Mouse (Mus musculus) retina, embryonic 14.5 days (tissue): ENCODE measurements at regions not wholly inside any gene's neighbourhood (a gene's known extent, or its start where the extent isn't known, plus 50 kb on each side); places are given as distances from the start of the nearest gene placed in this dataset.
"Not testable (repeated sequence)": the region's sequence is repeated elsewhere in the genome, so short reads cannot be mapped to it uniquely, and the experiment has no call there.

Experiments used
- DNase-seq: peaks from one replicate; pipeline ENCODE4 v3.0.0-alpha.2; 2015; ENCODE audit warnings: low spot score

DNA sequence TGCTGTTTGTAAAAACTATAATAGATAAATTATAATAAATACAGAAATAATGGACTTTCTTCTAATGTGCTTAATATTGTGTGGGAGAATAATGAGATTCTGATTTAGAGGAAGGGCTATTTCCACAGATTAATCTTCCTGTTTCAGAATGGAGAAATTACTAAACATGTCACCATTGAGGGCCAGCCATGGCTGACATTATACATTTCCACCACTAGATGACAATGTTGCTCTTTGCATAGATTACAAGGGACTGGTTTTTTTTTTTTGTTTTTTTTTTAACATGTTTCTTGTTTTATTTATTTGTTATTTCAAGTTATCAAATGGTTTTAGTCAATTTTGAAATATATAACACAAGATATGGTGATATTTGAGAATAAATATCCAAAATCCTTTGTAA lies 435.6 kb upstream of the Klhl1 start:
- peak; percentile 64 for DNase-seq

DNA sequence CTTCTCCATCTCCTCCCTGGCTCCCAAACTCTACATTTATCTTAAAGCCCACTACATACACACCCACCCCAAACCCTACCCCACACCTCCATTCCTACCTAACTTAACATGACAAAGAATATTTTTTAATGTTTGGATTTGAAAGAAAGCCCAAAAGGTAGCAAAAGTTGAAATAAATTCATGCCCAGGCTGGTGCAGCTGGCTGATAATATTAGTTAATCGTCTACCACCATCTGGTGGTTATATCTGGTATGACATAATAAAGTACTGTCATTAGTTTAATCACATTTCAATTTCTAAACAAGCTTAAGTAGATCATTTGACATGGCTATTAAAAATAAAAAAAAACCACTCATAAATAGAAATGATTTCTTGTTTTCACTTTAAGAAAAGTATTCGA lies 389.8 kb upstream of the Klhl1 start:
- peak; percentile 85 for DNase-seq

DNA sequence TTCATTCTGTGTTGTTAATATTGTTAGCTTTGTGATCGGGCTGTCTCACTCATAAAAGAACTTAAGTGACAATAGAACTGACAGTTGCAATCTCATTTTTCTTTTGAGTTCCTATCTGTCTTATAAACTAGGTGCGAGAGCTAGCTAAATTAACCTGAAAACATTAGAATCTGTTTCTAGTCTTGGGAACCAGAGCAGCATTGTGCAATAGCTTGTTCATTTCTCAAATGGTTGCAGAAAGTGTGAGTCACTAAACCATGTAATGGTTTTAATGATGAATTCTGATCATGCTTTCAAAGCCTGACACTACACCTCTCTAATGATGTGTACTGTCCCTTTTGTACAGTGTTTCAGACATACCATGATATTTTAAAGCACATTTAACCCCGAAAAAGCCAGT lies 360.8 kb upstream of the Klhl1 start:
- DNase-seq, result no peak

DNA sequence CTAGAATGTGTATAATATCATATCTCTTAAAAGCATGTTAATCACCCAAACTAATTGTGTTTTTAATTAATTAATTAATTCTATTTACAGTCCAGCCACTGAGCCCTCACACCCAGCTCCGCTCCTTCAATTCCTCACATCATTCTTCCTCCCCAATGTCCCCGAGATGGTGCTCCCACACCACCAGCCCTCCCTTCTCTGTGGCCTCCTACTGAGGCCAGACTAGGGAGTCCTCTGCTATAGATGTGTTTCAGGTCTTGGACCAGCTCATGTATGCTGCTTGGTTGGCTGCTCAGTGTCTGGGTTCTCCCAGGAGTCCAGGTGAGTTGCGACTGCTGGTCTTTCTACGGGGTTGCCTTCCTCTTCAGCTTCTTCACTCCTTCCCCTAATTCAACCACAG lies 353.1 kb upstream of the Klhl1 start:
- DNase-seq, result no peak

- DNase-seq, result no peak
Observed at GRCm38 (mm10) chr14:96838910-96839309, 320.0 kb upstream of the Klhl1 start.

DNA sequence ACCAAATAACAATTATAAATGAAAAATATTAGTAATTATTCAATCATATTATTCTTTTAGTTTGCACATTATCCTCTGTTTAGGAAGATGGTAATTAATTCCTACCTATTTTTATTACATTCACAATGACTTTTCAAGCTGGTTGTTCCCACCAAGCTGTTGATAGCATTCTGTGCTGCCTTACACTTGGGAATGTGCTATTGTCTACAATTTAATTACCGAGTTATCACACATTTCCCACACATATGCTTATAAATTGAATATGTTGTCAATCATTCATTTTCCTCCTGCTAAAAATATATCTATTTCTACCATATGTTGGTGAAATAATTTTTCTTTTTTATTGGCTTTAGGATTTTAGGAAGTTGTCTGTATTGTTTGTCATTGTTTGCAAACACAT lies 306.2 kb upstream of the Klhl1 start:
- no peak for DNase-seq

DNA sequence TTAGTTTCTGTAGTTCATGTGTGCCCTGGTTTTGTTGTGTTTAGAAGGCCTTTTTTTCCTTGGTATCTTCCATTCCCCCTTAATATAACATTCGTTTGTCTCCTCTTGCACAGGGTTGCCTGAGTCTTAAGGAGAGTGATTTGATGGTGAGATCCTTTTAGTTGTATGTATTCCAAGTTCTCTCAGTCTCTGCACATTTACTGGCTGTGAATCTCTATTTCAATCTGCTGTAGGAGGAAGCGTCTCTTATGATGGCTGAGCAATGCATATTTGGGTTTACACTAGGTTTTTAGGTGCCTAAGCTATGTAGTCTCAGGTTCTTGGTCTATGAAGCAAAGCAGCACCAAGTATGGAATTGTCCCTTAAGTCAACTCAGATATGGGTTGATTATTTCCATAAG lies 296.8 kb upstream of the Klhl1 start:
- no peak for DNase-seq

DNA sequence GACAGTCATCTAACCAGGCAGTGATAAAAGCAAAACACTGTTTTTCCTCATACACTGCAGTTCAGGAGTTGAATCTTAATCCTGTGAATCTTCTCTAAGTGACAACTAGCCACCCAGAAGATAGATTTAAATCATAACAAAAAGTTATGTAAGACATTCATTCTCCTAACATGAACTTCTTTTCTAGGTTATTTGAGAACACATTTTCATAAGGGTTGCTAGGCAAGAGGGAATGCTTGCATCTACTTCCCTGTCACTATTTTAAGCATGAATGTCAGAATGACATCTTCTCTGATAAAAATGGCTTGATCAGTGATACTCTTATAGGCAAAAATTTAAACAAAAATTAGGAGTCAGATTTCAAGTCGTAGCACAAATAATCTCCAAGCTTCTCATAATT lies 286.4 kb upstream of the Klhl1 start:
- DNase-seq, result no peak

- DNase-seq, result no peak
Observed at GRCm38 (mm10) chr14:96794806-96795205, 275.9 kb upstream of the Klhl1 start.

GRCm38 (mm10) chr14:96787917-96788316 lies 269.0 kb upstream of the Klhl1 start:
- no peak for DNase-seq

DNA sequence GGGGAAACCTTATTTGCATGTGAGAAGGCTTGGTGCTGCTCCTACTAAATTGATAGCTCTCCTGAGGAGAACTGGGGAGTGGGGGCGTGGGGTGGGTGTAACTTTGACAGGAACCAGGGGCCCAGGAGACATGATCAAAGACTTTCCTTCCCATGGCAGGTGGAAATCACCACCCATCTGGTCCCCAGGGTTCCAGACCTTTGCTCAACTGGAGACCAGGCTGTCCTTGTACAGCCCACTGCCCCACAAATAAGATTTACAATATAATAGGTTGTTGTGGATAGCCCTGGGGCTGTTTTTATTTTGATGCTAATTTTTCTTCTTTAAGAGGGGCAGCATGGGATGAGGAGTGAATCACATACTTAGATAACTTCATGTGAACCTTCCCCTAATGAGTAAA lies 268.4 kb upstream of the Klhl1 start:
- no peak for DNase-seq

- no peak for DNase-seq
Observed at GRCm38 (mm10) chr14:96775801-96776200, 256.9 kb upstream of the Klhl1 start.

DNA sequence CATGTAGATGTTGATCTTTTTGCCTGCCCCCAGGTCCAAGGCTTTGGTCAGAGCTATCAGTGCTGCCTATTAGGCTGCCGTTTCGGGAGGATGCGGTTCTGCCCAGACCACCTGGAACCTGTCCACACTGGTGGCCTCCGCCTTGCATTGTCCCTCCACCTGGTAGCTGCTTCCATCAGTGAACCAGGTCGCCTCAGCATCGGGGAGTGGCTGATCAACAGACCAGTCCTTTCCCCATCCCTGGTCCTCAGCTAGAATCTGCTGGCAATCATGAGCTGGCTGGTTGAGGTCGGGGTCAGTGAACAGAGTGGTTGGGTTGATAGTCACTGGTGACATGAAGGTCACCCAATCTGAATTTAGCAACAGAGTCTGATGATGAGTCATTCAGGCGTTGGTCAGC lies 241.7 kb upstream of the Klhl1 start:
- no peak for DNase-seq

DNA sequence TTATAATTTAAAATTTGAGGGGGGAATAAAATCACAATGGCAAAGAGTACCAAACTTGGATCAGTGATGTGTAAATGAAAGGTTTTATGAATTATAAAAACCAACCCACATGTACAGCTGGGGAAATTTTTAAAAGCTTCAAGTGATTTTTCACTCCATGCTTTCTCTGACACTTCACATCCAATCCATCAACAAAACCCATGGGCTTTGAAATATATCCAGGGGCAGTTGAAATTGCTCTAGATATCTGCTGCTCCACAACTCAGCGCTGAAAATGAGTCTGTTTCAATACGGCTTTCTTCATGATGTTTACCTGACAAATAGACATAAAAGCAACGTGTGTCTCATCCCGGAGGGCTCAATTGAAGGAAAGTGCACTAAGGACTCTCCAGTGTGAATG lies 214.3 kb upstream of the Klhl1 start:
- peak; percentile 62 for DNase-seq

DNA sequence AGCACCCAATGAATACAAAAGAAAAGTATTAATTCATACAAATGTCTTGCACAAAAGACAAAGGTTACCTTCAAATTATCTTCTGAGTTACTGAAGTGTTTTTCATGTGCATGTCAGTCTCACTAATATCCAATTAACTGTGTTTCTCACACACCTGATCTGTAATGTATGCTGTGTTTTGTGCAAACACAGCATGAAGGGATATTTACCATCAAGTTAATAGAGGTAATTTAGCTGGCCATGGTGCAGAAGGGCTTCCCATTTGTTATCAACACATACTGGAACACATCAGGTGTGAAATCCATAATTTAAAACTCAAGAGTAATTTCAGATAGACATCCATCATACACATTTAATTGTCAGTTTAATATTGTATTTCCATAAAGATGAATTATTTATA lies 178.2 kb upstream of the Klhl1 start:
- DNase-seq, result no peak

- no peak for DNase-seq
Observed at GRCm38 (mm10) chr14:96690923-96691322, 172.0 kb upstream of the Klhl1 start.

GRCm38 (mm10) chr14:96683943-96684342 lies 165.0 kb upstream of the Klhl1 start:
- DNase-seq, result no peak

DNA sequence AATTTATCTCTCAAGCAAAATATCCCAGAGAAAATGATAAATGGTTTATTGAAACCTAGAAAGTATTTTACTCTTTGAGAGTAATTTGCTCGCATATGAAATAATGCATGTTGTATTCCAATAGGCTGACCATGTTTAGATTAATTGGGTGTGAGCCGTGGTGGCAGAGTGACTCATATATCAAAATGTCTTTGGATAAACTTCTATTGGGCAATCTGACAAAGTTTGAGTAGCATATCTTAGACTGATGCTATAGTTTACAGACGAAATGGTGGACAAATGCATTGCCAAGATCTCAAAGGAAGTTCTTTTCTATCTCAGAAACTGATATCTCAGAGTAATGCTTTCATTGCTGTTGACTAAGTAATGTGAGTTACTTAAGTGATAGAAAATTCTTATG lies 162.8 kb upstream of the Klhl1 start:
- no peak for DNase-seq

DNA sequence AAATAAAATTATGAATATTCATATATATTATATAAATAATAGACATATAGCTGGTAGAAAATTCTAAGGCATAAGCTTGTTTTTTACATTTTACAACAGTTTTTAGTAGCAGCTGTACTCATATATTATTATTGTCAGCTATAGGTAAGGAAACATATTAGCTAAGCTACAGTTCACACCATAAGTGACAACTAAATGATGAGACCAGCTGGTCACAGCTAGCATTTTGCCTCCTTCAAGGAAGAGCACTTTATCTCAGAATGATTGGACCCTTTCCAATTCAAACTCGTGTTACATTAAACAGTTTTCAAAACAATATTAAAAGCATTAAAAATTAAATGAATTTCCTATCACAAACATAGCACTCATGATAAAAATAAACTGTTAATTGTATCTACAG lies 157.3 kb upstream of the Klhl1 start:
- DNase-seq, result no peak

DNA sequence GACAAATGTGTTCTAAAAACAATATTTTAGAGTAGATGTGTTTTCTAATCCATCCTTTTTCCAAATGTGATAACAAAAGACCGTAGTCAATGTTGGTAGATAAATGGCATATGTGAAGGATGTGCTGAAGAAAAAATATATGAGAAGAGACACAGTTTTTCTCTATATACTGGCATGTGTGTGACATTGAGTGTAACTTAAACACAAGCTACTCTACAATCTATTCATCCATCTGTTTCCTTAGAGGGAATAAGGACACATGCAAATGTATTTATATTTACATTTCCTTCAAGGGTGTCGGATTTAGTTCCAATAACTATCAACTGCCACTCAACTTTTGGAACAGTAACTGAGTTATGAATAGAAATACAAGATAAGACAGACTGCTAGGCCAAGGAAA lies 149.7 kb upstream of the Klhl1 start:
- no peak for DNase-seq

GRCm38 (mm10) chr14:96656500-96656899 lies 137.6 kb upstream of the Klhl1 start:
- no peak for DNase-seq

GRCm38 (mm10) chr14:96630291-96630690 lies 111.4 kb upstream of the Klhl1 start:
- DNase-seq, result no peak

- DNase-seq, result no peak
Observed at GRCm38 (mm10) chr14:96606736-96607135, 87.8 kb upstream of the Klhl1 start.

DNA sequence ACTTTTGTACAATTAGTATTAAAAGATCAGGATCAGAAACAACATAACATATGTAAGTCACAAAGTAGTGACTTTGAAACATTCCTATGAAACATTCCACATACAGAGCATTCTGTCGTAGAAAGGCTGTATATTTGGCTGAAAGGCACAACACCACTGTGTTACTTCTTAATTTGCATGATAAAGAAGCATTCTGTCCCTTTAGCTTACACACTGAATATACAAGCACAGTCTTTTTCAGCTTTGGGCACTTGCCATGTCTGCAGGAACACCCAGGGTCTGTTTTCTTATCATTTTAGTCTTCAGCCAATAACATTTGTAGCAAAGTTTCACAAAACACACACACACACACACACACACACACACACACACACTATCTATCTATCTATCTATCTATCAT lies 82.2 kb upstream of the Klhl1 start:
- DNase-seq, result not testable (repeated sequence)

GRCm38 (mm10) chr14:96592051-96592450 lies 73.1 kb upstream of the Klhl1 start:
- no peak for DNase-seq
